Mouse (Mus musculus) myocyte (in vitro differentiated cells): ENCODE measurements around the gene Mettl21e.

Experiments
- MAX ChIP-seq: IDR thresholded peaks from one replicate; pipeline ENCODE4 v1.6.1; 2011; ENCODE audit warnings: low read depth, mild to moderate bottlenecking, control low read depth
- MYOD1 ChIP-seq, 3 experiments: IDR thresholded peaks; one replicate each; pipeline ENCODE4 v1.6.1; 2011; ENCODE audit warnings: control low read depth in 2 of 3, low read depth in 2 of 3, mild to moderate bottlenecking in 2 of 3, moderate library complexity in 1 of 3; ENCODE audit not compliant: insufficient read length in 2 of 3, control insufficient read depth in 1 of 3
- MYOG ChIP-seq, 3 experiments: IDR thresholded peaks; one replicate each; pipeline ENCODE4 v1.6.1; 2011; ENCODE audit warnings: control low read depth in 2 of 3, low read depth in 2 of 3, mild to moderate bottlenecking in 2 of 3; ENCODE audit not compliant: insufficient read length in 2 of 3, control insufficient read depth in 1 of 3, insufficient read depth in 1 of 3
- POLR2A ChIP-seq: IDR thresholded peaks from one replicate; pipeline ENCODE4 v1.6.1; 2011; ENCODE audit warnings: low read depth, mild to moderate bottlenecking, control low read depth, moderate library complexity; ENCODE audit not compliant: insufficient read length
- POLR2AphosphoS2 ChIP-seq: IDR thresholded peaks from one replicate; pipeline ENCODE4 v1.6.1; 2011; ENCODE audit warnings: low read depth, control low read depth; ENCODE audit not compliant: insufficient read length
- USF1 ChIP-seq: IDR thresholded peaks from one replicate; pipeline ENCODE4 v1.6.1; 2011; ENCODE audit warnings: low read depth, mild to moderate bottlenecking, control low read depth, moderate library complexity

- TF ChIP-seq MYOG (IDR thresholded peaks at IDR 0.05; ENCODE audit: control insufficient read depth in 1 of 3, insufficient read depth in 1 of 3, insufficient read length in 2 of 3, low read depth in 2 of 3), result no peak
- TF ChIP-seq POLR2A, result no peak
- no peak for TF ChIP-seq USF1
- no peak for TF ChIP-seq POLR2AphosphoS2
- TF ChIP-seq MAX, result no peak
- no peak for TF ChIP-seq MYOD1 (IDR thresholded peaks at IDR 0.05; ENCODE audit: control insufficient read depth in 1 of 3, insufficient read length in 2 of 3, low read depth in 2 of 3)
Measured at GRCm38 (mm10) chr1:44155287-44155686, 63.5 kb downstream of the Mettl21e start.
